Mouse (Mus musculus) lung, embryonic 15.5 days (tissue): ENCODE results near the gene Tomm5. TPM values are rescaled to one million over a fixed set of nuclear protein-coding genes. Genes with fewer than 3 reads are reported as not detected.
"Not testable (repeated sequence)": the region's sequence is repeated elsewhere in the genome, so short reads cannot be mapped to it uniquely, and the experiment has no call there.

ENCODE experiments used
- ATAC-seq: fragments of 200-750 bp; cut with Nextera tagmentation; 2 replicates; pipeline ENCODE4 v1.8.0; 2017; ENCODE audit warnings: moderate number of reproducible peaks, borderline replicate concordance; ENCODE audit not compliant: low FRiP score, low TSS enrichment; ENCODE audit errors: extremely low read depth
- H3K27ac ChIP-seq: fragments of 300-500 bp; sonication (generic); 2 replicates; pipeline ENCODE4 v1.5.1; 2015; ENCODE audit warnings: moderate library complexity, mild to moderate bottlenecking, inconsistent platforms
- H3K27me3 ChIP-seq: fragments of 300-500 bp; sonication (generic); 2 replicates; pipeline ENCODE4 v1.6.1; 2015; ENCODE audit warnings: inconsistent platforms
- H3K36me3 ChIP-seq: fragments of 300-500 bp; sonication (generic); 2 replicates; pipeline ENCODE4 v1.6.1; 2015; ENCODE audit warnings: inconsistent platforms
- H3K4me1 ChIP-seq: fragments of 300-500 bp; sonication (generic); 2 replicates; pipeline ENCODE4 v1.6.1; 2015; ENCODE audit warnings: inconsistent platforms
- H3K4me2 ChIP-seq: fragments of 300-500 bp; sonication (generic); 2 replicates; pipeline ENCODE4 v1.6.1; 2015; ENCODE audit warnings: inconsistent platforms, mild to moderate bottlenecking, moderate library complexity
- H3K4me3 ChIP-seq: fragments of 300-500 bp; sonication (generic); 2 replicates; pipeline ENCODE4 v1.5.1; 2015; ENCODE audit warnings: mild to moderate bottlenecking, inconsistent platforms
- H3K9ac ChIP-seq: fragments of 300-500 bp; sonication (generic); 2 replicates; pipeline ENCODE4 v1.6.1; 2015; ENCODE audit warnings: inconsistent platforms
- H3K9me3 ChIP-seq: fragments of 300-500 bp; sonication (generic); 2 replicates; pipeline ENCODE4 v1.6.1; 2016; ENCODE audit warnings: inconsistent platforms
- WGBS: fragments of 180-500 bp; shearing (Covaris S2); methylation state at CpG from one replicate; pipeline ENCODE4 v1.1.7; 2015; 5-methylcytosine and 5-hydroxymethylcytosine counted together
- polyA plus RNA-seq: library from polyadenylated mRNA; unstranded; fragments of >200 nt; fragmentation: Nextera tagmentation; extraction: Ambion mirVana; gene quantifications from 2 replicates; pipeline ENCODE4 v1.2.1, GENCODE M21; 2015

The Tomm5 gene
- polyA plus RNA-seq, 1 experiment from 2014 or later, result 183 TPM

GRCm38 (mm10) chr4:45097198-45097872 is 10.6 kb downstream of the Tomm5 start:
- Histone ChIP-seq H3K36me3 (no peaks in the 10 kb centered on the region), H3K27ac (no peak overlapping the region), H3K4me1 (no peaks in the 10 kb centered on the region), H3K4me2 (no peak overlapping the region), H3K27me3 (no peaks in the 10 kb centered on the region), H3K4me3 (no peak overlapping the region), H3K9ac (no peak overlapping the region), H3K9me3 (no peaks in the 10 kb centered on the region)
- no peak for ATAC-seq
- WGBS, result 20% methylated on average over 7 of the region's 7 CpGs

- no peaks in the 10 kb centered on the region for H3K36me3 ChIP-seq
- H3K4me3 ChIP-seq, result peak overlapping the region; percentile 89
- no peak overlapping the region for H3K9ac ChIP-seq
- peak overlapping the region; percentile 87 for H3K4me2 ChIP-seq
- H3K9me3 ChIP-seq, result no peaks in the 10 kb centered on the region
- peaks cover 18% of the 10 kb centered on the region for H3K4me1 ChIP-seq
- H3K27ac ChIP-seq, result peak overlapping the region; percentile 86
- 29% methylated on average over 8 of the region's 8 CpGs for WGBS
- peak; percentile 29 for ATAC-seq
- H3K27me3 ChIP-seq, result no peaks in the 10 kb centered on the region
Measured at GRCm38 (mm10) chr4:45084895-45085290, 23.0 kb downstream of the Tomm5 start.

- H3K36me3 ChIP-seq, result no peaks in the 10 kb centered on the region
- ATAC-seq, result peak; percentile 95
- H3K4me2 ChIP-seq, result peak within 1 kb of the TSS; percentile 87
- 0% methylated on average over 50 of the region's 77 CpGs for WGBS
- H3K27ac ChIP-seq, result peak within 1 kb of the TSS; percentile 86
- peaks cover 18% of the 10 kb centered on the region for H3K4me1 ChIP-seq
- no peaks in the 10 kb centered on the region for H3K27me3 ChIP-seq
- H3K9me3 ChIP-seq, result no peaks in the 10 kb centered on the region
- peak within 1 kb of the TSS; percentile 81 for H3K9ac ChIP-seq
- peak within 1 kb of the TSS; percentile 89 for H3K4me3 ChIP-seq
Measured at GRCm38 (mm10) chr4:45084021-45084894, 23.7 kb downstream of the Tomm5 start, which contains the start of gene Fbxo10. Fbxo10 (minus strand) TSS chr4:45084604.

- Histone ChIP-seq H3K4me2 (peak overlapping the region; percentile 87), H3K4me1 (peaks cover 18% of the 10 kb centered on the region), H3K27ac (no peak overlapping the region), H3K27me3 (no peaks in the 10 kb centered on the region), H3K9me3 (no peaks in the 10 kb centered on the region), H3K4me3 (peak overlapping the region; percentile 89), H3K9ac (peak overlapping the region; percentile 81), H3K36me3 (no peaks in the 10 kb centered on the region)
- WGBS, result 2% methylated on average over 8 of the region's 8 CpGs
- ATAC-seq, result no peak
Measured at GRCm38 (mm10) chr4:45083487-45083886, 24.4 kb downstream of the Tomm5 start.

GRCm38 (mm10) chr4:45082951-45083350 is 25.0 kb downstream of the Tomm5 start:
- H3K4me2 ChIP-seq, result peak overlapping the region; percentile 87
- H3K4me1 ChIP-seq, result peaks cover 18% of the 10 kb centered on the region
- H3K4me3 ChIP-seq, result 0 out of 2 replicates have a peak overlapping the region, but pooled peaks have one; percentile 89
- ATAC-seq, result no peak
- WGBS, result 70% methylated on average over 9 of the region's 9 CpGs
- no peaks in the 10 kb centered on the region for H3K27me3 ChIP-seq
- no peak overlapping the region for H3K9ac ChIP-seq
- no peaks in the 10 kb centered on the region for H3K36me3 ChIP-seq
- H3K9me3 ChIP-seq, result no peaks in the 10 kb centered on the region
- no peak overlapping the region for H3K27ac ChIP-seq

GRCm38 (mm10) chr4:45081041-45081440 is 26.9 kb downstream of the Tomm5 start:
- WGBS, result 93% methylated on average over 4 of the region's 4 CpGs
- not testable (repeated sequence) for H3K9ac ChIP-seq, ATAC-seq, H3K36me3 ChIP-seq, H3K27ac ChIP-seq, H3K4me3 ChIP-seq, H3K27me3 ChIP-seq, H3K9me3 ChIP-seq, H3K4me2 ChIP-seq
- H3K4me1 ChIP-seq, result peaks cover 18% of the 10 kb centered on the region

GRCm38 (mm10) chr4:45073544-45073943 is 34.4 kb downstream of the Tomm5 start:
- Histone ChIP-seq H3K4me3 (no peak overlapping the region), H3K4me1 (no peaks in the 10 kb centered on the region), H3K9ac (no peak overlapping the region), H3K4me2 (no peak overlapping the region), H3K27ac (no peak overlapping the region), H3K27me3 (no peaks in the 10 kb centered on the region), H3K36me3 (no peaks in the 10 kb centered on the region), H3K9me3 (no peaks in the 10 kb centered on the region)
- WGBS, result 78% methylated on average over 6 of the region's 6 CpGs
- ATAC-seq, result no peak

- Histone ChIP-seq H3K36me3 (no peaks in the 10 kb centered on the region), H3K9ac (no peak overlapping the region), H3K27me3 (no peaks in the 10 kb centered on the region), H3K27ac (no peak overlapping the region), H3K4me1 (no peaks in the 10 kb centered on the region), H3K4me3 (no peak overlapping the region), H3K4me2 (no peak overlapping the region), H3K9me3 (no peaks in the 10 kb centered on the region)
- ATAC-seq, result no peak
- 56% methylated on average over 15 of the region's 15 CpGs for WGBS
Measured at GRCm38 (mm10) chr4:45072261-45072973, 35.5 kb downstream of the Tomm5 start.

GRCm38 (mm10) chr4:45067742-45068141 is 40.2 kb downstream of the Tomm5 start:
- 74% methylated on average over 4 of the region's 4 CpGs for WGBS
- Histone ChIP-seq H3K27me3 (no peaks in the 10 kb centered on the region), H3K9me3 (no peaks in the 10 kb centered on the region), H3K9ac (no peak overlapping the region), H3K27ac (no peak overlapping the region), H3K4me3 (no peak overlapping the region), H3K36me3 (no peaks in the 10 kb centered on the region), H3K4me2 (no peak overlapping the region), H3K4me1 (no peaks in the 10 kb centered on the region)
- ATAC-seq, result no peak

- H3K9me3 ChIP-seq, result no peaks in the 10 kb centered on the region
- ATAC-seq, result no peak
- H3K27ac ChIP-seq, result no peak overlapping the region
- no peak overlapping the region for H3K4me2 ChIP-seq
- H3K36me3 ChIP-seq, result peaks cover 3% of the 10 kb centered on the region; the same call in 1 of the 2 replicates
- no peak overlapping the region for H3K4me3 ChIP-seq
- WGBS, result 40% methylated on average over 2 of the region's 2 CpGs
- H3K27me3 ChIP-seq, result no peaks in the 10 kb centered on the region
- no peaks in the 10 kb centered on the region for H3K4me1 ChIP-seq
- H3K9ac ChIP-seq, result no peak overlapping the region
Measured at GRCm38 (mm10) chr4:45066036-45066730, 41.7 kb downstream of the Tomm5 start.

- 66% methylated on average over 2 of the region's 2 CpGs for WGBS
- no peaks in the 10 kb centered on the region for H3K27me3 ChIP-seq
- peaks cover 12% of the 10 kb centered on the region; the same call in 1 of the 2 replicates for H3K36me3 ChIP-seq
- H3K9me3 ChIP-seq, result no peaks in the 10 kb centered on the region
- no peak overlapping the region for H3K27ac ChIP-seq
- H3K4me3 ChIP-seq, result no peak overlapping the region
- ATAC-seq, result no peak
- no peak overlapping the region for H3K9ac ChIP-seq
- H3K4me2 ChIP-seq, result no peak overlapping the region
- no peaks in the 10 kb centered on the region for H3K4me1 ChIP-seq
Measured at GRCm38 (mm10) chr4:45064577-45064976, 43.3 kb downstream of the Tomm5 start.
